Mouse (Mus musculus) adrenal gland, postnatal 25 days (tissue): ENCODE data around the gene Slc17a8. TPM values are rescaled to one million over a fixed set of nuclear protein-coding genes. Genes with fewer than 3 reads are reported as not detected.
"Not testable (repeated sequence)": the region's sequence is repeated elsewhere in the genome, so short reads cannot be mapped to it uniquely, and the experiment has no call there.

ENCODE experiments used
- DNase-seq: peaks from one replicate; pipeline ENCODE4 v3.0.0; 2021; ENCODE audit warnings: mixed read lengths
- total RNA-seq: library from RNA; stranded (reverse); gene quantifications from 2 replicates; pipeline ENCODE4 v1.2.3, GENCODE M21; 2021

Gene Slc17a8
- total RNA-seq, 1 experiment from 2014 or later: 0.21 TPM

DNA sequence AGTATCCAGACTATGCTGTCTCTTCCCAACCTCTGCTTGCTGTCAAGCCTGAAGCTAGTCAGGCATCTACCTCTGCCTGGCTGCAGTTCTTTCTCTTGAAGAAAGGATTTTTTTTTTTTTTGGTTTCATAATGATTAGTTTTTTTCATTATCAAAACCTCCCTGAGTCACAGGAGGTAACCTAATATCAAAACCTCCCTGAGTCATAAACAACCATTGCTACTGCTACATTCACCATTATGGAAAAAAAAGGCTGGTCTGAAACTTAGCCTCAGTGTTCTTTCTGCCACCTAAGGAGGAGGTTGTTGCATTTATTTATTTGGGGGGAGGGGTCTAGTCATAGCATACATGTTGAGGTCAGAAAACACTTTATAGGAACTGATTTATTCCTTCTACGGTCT, 31.2 kb downstream of the Slc17a8 start:
- no peak for DNase-seq

DNA sequence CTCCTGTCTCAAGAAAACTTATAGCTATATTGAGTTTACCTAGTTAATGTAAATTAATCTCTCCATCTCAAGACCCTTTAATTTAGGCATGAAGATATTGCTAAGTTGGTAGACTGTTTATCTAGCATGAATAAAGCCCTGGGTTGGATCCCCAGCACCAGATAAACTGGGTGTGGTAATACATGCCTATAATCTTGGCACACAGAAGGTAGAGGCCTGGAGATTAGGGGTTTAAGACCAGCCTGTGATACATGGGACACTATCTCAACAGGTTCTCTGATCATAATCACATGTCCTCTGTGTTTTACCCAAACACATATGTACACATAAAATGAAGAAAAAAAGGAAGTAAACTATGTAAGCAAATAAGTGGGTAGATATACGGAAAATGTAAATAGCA, 32.3 kb downstream of the Slc17a8 start:
- no peak for DNase-seq

- DNase-seq: no peak
These were observed 36.3 kb downstream of the Slc17a8 start for GRCm38 (mm10) chr10:89584709-89585108.

DNA sequence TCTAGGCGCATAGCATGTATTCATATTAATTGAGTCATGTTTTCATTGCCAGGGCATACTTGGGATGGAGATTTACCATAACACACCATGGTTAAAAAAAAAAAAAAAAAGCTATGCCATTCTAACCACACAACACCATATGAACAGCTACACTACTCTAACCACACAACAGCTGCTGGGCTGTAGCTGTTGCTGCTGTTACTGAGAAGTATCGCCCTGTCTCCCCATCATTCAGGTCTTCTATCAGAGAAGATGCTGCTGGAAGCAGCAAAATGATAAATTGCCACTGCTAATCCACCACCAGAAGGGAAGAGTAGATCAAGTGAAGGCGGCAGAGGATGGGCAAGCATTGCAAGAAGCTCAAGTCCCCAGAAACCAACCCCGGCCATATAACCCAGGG, 42.3 kb downstream of the Slc17a8 start:
- DNase-seq: no peak

DNA sequence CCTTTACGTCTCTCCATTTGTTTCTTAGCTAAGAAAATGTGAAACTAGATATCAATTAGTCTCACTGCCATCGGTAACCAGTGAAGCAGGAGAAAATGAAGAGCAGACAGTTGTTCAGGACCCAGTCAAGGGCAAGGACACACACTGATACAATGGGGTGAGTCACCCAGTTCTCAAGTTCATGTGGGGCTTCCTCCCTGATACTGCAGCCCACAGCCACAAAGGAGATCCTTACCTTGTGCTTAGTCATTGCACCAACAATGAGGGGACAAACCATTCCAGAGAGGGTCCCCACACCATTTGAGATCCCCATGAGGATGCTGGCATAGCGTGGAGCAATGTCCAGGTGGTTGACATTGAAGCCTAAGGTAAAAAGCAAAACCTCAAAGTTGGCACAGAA, 43.4 kb downstream of the Slc17a8 start:
- no peak for DNase-seq

- DNase-seq: no peak
These were observed 47.6 kb downstream of the Slc17a8 start for GRCm38 (mm10) chr10:89573421-89573820.

DNA sequence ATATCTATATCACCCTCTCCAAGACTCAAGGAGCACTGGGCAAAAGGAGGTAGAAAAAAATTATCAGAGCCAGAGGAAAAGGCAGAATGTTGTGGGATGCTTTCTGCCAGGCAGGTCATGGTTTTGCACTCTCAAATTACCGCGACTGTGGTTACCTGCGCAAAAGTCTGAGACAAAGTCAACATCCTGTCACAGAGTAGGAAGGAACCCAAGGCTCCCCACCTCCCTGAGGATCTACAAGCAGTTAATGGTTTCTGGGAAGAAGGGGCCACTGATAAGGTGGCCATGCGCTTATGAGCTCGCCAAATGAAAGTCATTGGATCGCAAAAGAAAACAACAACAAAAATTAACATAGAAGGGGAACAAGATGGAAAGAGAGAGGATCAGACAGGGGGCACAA, 48.1 kb downstream of the Slc17a8 start:
- DNase-seq: no peak

DNA sequence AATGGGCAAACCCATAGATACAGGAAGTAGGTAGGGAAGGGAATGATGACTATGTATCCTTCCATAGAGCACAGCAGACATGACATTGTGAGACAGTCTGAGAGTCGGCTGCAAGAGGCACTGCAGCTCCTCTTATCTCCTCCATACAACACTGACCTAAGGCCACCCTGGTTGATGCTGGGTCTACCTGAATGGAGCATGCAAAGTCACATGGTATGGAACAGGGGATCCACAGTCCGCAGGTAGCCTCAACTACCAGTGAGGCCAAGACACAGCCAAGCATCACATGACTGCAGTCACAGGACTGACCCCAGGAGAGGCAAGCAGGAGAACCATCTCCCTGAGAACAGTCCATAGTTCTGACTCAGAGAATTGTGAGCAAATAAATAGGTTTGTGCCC, 53.7 kb downstream of the Slc17a8 start:
- DNase-seq: no peak

- no peak for DNase-seq
These were observed 55.6 kb downstream of the Slc17a8 start for GRCm38 (mm10) chr10:89565301-89566022.

- no peak for DNase-seq
These were observed 58.9 kb downstream of the Slc17a8 start for GRCm38 (mm10) chr10:89562113-89562512.

DNA sequence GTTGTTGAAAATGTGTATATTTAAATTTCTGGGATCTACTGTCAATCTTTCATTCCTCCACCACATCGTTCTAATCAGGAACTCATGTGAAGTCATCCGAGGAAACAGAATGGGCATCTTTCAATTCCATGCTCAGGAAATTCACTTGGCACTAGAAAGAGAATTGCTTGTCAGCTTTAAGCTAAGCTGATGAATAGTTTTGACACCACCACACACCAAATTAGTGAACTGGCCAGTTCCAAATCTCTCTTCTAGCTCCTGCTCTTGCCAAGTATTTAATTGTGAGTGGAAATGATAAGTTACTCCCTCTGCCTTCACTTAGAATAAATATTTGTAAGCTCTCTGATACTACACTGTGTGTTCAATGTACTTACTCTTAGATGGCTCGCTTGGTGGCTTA, 61.7 kb downstream of the Slc17a8 start:
- no peak for DNase-seq

GRCm38 (mm10) chr10:89554885-89555284, 66.2 kb downstream of the Slc17a8 start:
- DNase-seq: not testable (repeated sequence)

- not testable (repeated sequence) for DNase-seq
These were observed 67.2 kb downstream of the Slc17a8 start for GRCm38 (mm10) chr10:89553855-89554254.

GRCm38 (mm10) chr10:89553015-89553414, 68.0 kb downstream of the Slc17a8 start:
- DNase-seq: no peak

DNA sequence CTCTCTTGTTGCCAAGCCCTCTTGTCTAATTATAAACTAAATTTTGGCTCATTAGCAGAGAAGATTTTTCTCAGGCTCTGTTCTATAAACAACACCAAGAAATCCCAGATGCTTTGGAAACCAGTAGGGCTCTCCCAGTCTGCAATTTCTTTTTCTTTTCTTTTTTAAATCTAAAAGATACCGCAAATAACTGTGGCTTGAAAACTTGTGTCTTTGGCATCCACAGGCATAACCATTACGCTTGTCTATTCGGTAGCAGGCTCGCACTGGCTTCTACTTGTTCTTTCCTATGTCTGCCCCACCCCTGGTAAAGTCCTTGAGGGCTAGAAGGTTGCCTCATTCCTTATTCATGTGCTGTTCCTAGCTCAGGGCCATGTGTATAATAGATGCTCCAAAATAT, 69.4 kb downstream of the Slc17a8 start:
- no peak for DNase-seq

GRCm38 (mm10) chr10:89548028-89548427, 73.0 kb downstream of the Slc17a8 start:
- no peak for DNase-seq

GRCm38 (mm10) chr10:89546989-89547388, 74.1 kb downstream of the Slc17a8 start:
- DNase-seq: no peak

DNA sequence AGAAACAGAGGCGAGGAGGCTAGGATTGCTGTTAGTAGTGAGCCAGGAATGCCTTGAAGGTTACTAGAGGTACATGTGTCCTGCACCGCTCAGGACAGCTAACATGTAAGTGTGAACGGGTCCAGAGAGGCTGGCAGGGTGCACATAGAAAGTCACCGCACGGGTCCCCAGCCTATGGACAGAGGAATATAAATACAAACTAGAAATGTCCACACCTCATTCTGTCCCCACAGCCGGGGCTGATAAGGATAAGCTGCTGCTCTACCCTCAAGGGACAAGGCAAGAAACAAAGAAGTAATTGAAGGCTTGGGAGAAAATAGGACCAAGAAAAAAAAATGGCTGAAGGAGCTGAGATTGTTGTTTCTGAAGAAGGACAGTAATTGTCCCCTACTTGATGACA, 77.2 kb downstream of the Slc17a8 start:
- DNase-seq: no peak

GRCm38 (mm10) chr10:89542321-89542720, 78.7 kb downstream of the Slc17a8 start:
- DNase-seq: no peak

- peak; percentile 79 for DNase-seq
These were observed 87.9 kb downstream of the Slc17a8 start, which contains the start of gene Nr1h4 for GRCm38 (mm10) chr10:89532929-89533727. Gene Nr1h4 (minus strand): TSS chr10:89533585.

- DNase-seq: no peak
These were observed 88.6 kb downstream of the Slc17a8 start for GRCm38 (mm10) chr10:89532451-89532850.

DNA sequence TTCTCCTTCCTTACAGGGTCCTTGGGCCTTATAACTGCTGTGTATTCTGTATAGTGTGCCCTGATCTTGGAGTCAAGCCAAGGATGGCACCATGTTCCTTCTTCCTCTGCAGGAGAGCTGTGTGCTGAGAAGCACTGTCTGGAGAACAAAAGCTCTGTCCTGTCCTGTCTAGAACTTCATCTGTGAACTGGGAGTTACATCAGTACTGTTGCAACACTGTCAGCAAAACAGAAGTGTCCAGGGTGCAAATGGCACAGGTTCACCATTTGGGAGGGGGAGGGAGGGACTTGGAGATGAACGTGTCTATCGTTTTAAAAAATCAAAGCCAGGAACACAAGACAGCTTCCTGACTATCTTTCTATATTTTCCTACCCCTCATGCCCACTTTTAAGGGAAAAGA, 89.1 kb downstream of the Slc17a8 start:
- DNase-seq: no peak

- DNase-seq: no peak
These were observed 89.8 kb downstream of the Slc17a8 start for GRCm38 (mm10) chr10:89531194-89531634.

GRCm38 (mm10) chr10:89527054-89527453, 94.0 kb downstream of the Slc17a8 start:
- peak; percentile 28 for DNase-seq
